Mouse (Mus musculus) natural killer cell, adult 2 months (primary cell): ENCODE measurements around the gene Asb7.

Source experiments
- DNase-seq, 2 experiments: peaks; one replicate each; pipeline ENCODE4 v3.0.0; 2022; ENCODE audit warnings: low spot score in 2 of 2

Gene Asb7

DNA sequence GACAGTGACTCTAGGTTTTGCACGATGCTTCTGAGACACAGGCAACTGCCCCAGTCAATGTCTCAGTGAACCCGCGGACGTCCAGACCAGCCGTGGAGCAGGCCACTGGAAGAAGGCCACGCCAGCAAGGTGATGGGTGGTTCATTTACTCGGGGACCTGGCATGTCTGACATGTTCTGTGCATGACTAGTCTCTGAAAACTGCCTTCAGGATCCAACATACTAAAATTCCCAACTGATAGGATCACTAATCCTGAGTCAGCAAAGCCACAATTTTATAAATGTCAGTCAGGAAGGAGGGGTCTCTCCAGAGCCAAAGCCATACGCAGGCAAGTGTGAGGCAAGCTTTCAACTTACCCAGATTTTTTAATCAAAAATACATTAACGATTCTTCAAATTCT is 35.8 kb downstream of the Asb7 start:
- no peak for DNase-seq

- DNase-seq, result peak in 1 of 2 experiments; percentile 5
Observed at GRCm38 (mm10) chr7:66652216-66652615, 37.2 kb downstream of the Asb7 start.

- no peak for DNase-seq
Observed at GRCm38 (mm10) chr7:66650883-66651282, 38.5 kb downstream of the Asb7 start.

- no peak for DNase-seq
Observed at GRCm38 (mm10) chr7:66649181-66649580, 40.2 kb downstream of the Asb7 start.

DNA sequence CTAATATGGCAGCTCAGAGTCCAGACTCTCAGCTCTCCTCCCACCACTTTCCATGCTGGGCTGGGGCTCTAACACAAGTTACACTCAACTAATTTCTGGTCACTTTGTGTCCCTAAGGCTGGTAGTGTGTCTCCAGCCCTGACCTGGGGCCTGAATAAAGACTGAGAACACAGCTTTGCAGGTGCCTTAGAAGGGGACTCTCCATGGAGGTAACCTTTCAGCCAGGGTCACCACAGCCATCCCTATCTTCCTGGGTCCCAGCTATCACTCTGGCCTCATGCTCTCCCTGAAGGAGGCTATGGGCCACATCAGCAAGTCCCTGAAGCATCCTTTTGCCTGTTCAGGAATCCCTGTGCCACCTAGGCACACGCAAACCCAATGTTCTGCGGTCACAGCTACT is 43.7 kb downstream of the Asb7 start:
- no peak for DNase-seq

DNA sequence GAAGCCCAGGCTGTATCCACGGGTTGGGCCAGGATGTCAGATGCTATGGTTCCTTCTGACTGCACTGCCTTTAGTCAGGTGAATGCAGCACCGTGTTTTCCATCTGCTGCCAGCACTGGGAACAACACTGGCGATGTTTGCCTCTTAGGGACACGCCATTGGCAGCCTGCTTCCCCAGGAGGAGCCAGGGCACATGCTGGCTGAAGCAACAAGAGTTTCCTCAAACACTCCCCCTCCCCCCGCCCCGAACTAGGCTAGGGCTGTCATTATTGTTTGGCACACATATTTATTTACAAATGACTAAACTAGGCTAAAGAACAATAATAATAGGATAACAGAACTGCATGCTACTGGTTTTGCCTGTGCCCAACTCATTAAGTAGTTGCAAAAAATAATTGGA is 56.0 kb downstream of the Asb7 start:
- DNase-seq, result no peak

DNA sequence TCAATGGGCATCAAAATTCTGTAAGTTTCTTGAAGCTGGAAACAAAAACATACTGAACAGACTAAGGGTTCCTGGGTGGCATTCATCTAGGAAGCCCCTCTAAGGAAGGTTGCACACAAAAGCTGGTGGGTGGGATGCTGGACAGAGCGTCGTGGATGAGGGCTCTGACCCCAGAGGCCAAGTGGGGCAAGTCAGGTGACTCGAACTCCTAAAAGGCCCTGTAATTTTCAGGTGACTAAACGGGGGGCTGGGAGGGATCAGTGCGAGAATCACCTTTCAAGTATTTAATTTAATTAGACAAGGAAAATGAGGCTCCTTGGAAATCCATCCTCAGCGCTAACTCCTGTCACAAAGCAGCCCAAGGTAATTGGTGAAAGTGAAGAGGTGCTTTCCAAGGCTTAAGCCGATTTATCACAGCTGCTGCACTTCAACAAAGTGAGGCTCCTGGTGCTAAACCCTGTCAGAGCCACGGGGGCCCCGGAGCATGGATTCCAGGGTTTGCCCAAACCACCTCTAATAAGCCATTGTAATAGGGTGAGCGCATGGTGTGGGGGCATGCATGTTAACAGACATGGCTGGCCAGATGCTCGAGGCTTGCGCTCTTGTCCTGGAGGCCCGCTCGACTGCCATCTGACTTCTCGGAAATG is 59.1 kb downstream of the Asb7 start:
- no peak for DNase-seq

DNA sequence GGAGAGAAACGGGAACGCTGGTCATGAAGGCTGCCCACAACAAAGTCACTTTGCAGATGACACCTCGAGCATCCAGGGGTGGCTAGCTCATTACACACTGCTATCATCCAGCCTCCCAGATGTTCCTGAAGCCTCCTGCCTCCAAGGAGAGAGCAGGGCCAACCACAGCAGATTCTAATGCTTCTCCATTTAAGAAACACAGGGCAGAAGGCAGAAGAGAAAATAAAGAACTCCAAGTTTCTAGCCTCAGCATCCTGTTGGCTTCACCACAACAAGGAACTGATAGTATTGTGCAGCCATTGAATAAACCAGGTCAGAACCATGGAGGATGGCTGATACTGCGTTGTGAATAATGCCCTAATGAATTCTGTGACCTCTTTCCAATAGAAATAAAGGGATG is 60.0 kb downstream of the Asb7 start:
- no peak for DNase-seq

DNA sequence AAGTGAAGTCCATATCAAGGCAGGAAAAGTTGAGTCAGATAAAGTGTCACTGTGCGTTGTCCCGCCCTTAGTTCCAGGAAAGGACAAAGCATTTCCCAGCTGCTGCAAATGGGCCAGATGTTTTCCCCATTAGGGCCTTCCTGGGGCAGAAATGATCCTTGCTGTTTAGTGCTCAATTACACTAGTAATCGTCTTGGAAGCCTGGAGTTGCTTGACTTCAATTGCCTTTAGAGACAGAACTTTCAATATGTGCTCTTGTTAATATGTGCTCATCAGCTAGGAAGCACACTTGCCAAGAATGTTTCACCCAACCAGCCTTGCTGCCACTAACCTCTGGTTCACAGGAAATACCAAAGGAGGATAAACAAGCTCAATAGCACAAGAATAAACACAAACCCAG is 66.0 kb downstream of the Asb7 start:
- DNase-seq, result no peak

- DNase-seq, result no peak
Observed at GRCm38 (mm10) chr7:66601846-66602245, 87.5 kb downstream of the Asb7 start.

DNA sequence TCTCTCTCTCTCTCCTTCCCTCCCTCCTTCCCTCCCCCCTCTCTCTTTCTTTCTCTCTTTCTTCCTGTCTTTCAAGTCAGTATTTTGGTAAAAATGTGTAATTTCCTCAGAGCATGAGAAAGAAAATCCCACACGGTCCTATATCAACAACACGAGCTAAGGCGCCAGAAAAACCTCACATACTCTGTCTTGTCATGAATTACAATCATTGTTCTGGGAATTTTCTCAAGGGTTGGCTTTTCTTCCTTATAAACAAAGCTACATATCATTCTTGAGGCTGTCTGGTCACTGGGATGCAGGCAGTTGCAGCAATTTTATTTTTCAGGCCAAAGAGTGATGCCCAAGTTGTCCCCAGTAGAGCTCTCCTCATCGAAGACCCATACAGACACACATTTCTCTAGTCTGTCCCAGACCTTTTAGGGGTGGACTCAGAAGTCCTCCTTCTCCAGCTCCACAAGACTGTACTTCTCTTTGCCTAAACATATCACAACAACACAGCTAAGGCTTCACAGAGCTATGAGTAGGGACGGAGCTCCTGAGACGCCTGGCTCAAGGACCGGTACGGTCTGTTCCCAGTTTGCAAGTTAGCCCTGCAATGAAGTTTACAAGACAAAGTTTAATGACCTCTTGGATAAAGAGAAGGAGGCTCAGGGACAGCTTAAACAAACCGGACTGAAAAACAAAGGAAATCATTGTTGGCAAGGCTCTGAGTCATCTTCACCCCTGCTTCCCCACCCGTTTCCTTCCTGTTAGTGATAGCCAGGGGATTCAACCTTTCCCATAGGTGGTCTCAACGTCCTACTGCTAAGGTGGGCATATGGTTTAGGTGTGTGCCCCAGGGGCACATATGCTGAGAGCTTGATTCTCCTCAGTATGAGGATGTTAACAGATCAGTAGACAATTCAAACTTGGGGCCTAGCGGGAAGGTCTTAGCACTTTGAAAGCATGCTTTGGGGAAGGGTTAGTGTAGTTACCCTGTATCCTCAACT is 88.5 kb downstream of the Asb7 start:
- DNase-seq, result no peak

DNA sequence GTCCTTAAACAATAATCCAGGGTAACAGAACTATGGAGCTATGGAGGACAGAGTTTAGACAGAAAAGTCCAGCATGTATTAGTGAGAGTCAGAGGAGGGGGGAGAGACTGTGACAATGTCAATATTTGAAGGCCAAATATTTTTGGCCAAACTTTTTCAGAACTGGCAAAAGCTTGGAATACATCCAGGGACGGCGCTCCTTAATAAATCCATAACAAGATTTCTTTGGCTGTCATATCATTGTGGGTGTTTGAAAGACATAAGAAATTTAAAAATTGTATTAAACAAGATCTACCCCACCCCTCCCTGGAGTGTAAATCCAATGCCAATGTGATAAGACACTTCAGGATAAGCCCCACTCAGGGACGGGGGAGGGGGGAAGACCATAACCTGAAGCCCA is 89.3 kb downstream of the Asb7 start:
- no peak for DNase-seq

- DNase-seq, result no peak
Observed at GRCm38 (mm10) chr7:66597900-66598299, 91.5 kb downstream of the Asb7 start.
